Mouse (Mus musculus) CD4-positive, CD25-positive, alpha-beta regulatory T cell, adult 4 months (primary cell): ENCODE data around the gene Zrsr1. TPM values are rescaled to one million over a fixed set of nuclear protein-coding genes. Genes with fewer than 3 reads are reported as not detected.

Experiments
- ATAC-seq: one replicate; pipeline ENCODE4 v1.8.0; 2017
- polyA plus RNA-seq, 2 experiments: library from polyadenylated mRNA; unstranded; fragments of 100-300 nt; shearing (Covaris generic); gene quantifications; one replicate each; pipeline ENCODE4 v1.2.1; 2017

Gene Zrsr1
- 10 to 100 TPM in 1 of 2 experiments, 1 to 10 TPM in 1; 8.2 to 10.2 TPM for polyA plus RNA-seq

DNA sequence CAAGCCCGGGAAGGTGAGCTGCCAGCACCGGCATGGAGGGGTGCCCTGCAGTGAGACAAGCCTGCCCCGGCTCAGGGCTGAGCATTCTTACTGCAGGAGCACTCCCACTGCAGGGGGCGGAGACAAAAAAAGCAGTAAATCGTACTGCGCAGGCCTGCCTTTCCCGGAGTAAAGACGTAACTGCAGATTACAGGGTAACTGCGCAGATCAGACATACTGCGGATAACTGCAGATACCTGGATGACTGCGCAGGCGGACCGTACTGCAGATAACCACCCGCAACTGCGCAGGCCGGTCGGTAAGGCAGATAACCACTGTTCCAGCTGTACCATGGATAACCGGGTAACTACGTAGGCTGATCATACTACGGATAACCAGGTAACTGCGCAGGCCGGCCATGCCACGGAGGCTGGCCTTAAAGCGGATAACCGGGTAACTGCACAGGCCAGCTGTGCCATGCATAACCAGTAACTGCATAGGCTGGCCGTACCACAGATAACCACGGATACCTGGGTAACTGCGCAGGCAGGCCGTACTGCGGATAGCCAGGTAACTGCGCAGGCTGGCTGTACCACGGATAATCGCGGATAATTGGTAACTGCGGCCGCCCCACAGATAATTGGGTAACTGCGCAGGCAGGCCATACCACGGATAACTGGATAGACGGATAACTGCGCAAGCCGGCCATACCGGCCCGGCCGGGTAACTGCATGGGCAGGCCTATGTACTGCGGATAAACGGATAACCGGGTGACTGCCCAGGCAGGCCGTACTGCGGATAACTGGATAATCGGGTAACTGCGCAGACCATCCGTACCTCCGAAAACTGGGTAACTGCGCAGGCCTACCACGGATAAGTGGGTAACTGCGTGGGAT is at the start of gene Zrsr1:
Zrsr1 (plus strand) TSS at position 171 of the 875 bp plus-strand sequence.
- ATAC-seq: peak; percentile 76

DNA sequence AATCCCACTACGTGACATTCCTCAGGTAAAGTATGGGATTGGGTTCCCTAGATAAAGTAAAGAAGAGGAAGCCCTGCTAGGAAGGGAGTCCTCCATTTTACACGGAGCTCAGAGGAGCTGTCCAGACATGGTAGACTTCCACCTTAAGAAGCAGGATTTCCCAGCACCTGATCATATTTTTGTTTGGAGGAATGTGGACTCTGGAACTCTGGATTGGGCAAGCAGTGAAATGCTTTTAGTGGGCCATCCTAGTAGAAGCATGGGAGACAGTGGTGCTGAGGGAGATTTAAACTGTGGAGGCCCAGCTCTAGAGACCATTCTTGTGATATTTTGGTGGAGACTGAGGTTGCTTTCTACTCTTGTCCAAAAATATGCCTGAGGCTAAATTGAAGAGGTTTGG is 49.3 kb upstream of the Zrsr1 start:
- no peak for ATAC-seq

DNA sequence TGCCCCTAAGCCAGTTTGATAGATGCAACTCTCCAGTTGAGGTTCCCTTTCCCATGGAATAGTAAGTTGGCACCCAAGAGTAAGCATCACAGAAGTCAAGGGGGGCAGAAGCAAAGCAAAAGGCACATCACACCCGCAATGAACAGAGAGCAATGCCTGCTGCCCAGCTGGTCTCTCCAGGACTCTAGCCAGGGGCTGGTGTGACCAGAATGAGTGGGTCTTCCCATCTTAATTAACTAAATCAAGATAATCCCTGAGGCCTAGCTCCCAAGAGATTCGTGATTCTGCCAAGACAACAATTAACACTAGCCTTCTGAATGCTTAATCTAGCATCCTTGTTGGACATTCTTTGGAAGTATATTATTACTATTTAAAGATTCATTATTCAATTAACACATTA is 48.2 kb upstream of the Zrsr1 start:
- ATAC-seq: no peak

DNA sequence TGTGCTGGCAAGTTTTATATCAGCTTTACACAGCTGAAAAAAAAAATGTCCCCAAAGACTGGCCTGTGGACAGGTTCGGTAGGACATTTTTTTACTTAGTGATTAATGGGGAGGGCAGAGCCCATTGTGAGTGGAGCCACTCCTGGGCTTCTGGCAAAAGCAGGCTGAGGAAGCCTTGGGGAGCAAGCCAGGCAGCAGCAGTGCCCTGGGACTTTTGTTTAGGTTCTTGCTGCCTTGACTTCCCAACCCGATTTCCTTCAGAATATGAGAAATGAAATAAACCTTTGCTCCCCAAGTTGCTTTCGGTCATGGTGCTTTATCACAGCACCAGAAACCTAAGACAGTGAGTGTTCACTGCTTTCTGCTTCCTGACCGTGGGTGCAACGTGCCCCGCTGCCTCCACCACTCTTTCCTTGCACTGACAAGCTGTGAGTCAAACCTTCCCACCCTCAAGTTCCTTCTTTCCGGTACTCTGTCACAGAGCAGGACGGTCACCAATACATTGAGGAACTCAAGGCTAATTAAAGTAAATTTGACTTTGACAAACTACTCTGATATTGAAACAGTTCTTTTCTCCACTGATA is 43.1 kb upstream of the Zrsr1 start:
- ATAC-seq: peak; percentile 75

DNA sequence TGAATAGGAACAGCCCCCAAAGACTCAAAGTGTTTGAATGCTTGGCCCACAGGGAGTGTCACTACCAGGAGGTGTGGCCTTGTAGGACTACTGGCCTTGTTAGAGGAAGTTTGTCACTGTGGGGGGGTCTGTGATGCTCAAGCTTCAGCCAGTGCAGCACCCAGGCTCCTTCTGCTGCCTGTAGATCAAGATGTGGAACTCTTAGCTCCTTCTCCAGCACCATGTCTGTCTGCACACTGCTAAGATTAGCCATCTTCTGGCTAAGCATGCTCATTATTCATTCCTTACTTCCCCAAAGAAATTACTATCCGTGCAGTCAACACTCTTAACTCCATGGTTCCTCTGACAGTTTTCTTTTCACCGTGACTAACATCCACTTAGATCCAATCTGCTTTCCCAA is 41.7 kb upstream of the Zrsr1 start:
- ATAC-seq: no peak

DNA sequence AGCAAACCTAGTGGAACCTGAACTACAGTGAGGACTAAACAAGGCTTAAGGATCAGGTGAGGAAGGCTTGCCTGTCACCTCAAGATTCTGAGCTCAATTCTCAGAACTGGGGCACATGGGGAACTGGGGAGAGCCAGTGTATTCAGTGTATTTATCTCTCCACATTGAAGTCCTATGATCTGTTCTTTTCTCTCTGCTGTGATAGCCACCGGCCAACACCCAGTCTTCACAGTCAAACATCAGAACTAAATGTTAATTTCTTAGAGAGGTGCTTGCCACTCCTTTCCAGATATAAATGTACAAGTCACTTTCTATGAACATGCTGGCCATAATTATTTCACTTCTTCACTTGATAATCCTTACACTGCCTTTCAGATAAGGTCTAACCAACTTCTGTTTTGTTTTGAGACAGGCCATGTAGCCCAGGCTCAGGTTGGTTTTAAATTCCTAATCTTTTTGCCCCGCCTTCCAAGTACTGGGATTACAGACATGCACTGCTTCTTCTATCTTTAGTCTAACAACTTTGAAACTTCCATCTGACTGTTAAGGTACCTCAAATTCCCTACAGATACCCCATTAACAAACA is 40.4 kb upstream of the Zrsr1 start:
- ATAC-seq: no peak

DNA sequence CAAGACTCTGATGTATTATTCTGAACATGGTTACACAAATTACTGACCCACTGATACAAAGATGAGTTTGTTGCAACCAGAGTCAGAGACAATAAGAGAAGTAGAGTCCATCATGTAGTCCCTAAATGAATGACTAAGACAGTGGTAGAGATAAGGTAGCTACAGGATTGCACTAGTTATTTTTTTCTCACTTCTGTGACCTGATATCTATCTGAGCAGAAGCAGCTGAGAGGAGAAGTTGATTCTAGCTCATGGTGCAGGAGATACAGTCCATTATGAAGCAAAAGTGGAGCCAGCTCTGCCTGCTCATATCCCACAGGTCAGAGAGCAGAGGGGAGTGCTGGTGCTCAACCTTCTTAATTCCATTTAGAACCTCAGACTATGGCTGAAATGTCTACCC is 39.6 kb upstream of the Zrsr1 start:
- ATAC-seq: no peak

DNA sequence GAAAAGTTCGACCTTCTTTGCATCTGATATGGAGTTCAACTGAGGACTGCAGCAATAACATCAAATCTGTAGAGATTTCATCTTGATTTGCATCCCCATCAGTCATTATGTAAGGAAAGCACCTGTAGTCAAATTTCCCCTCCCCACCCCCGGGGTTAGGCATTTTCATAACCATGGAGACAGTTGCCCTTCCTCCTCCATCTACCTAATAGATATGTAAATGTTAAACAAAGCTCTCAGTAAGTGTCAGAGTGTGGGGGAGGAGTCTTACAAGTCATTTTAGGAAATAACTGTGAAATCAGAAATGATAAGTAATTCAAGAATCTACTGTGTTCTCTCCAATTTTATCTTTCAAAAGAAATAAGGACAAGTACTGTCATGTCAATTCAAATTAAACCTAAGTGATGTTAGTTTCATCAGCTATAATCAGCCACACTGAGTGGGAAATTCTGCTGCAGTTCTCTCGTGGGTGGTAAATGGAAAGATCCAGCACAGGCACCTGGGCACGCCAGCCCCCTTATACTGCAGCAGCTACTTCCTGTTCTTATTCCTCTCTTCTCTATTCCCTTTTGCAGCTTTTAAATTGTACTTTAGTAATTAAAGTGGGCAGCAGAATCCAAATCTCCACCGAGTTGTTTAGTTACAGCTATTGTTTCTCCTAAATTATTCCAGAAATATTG is 35.2 kb upstream of the Zrsr1 start:
- peak; percentile 94 for ATAC-seq

DNA sequence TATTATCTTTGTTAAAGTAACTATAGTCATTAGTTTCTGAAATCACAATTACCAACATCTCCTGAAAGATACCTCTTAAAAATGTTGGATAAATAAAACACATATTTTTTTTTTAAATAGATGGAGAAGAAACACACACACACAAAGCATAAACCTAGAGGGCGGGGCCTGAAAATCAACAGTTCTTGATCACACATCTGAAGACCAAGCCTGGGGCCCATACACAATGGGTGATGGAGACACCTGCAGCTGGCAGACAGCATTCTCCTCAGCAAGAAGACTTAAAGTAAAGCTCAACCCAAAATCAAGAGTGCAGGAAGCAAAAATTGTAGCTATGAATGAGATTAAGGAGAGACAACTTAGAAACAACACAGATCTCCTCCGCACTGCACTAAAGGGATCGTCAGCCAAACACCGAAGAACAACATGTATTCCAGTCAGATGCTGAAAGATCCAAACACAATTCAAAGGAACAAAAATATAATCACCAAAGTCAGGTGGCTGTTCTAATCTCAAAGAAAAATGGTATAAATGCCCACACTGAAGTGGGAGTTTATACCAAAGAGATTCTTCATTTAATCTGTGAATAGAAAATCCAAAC is 34.0 kb upstream of the Zrsr1 start:
- no peak for ATAC-seq

DNA sequence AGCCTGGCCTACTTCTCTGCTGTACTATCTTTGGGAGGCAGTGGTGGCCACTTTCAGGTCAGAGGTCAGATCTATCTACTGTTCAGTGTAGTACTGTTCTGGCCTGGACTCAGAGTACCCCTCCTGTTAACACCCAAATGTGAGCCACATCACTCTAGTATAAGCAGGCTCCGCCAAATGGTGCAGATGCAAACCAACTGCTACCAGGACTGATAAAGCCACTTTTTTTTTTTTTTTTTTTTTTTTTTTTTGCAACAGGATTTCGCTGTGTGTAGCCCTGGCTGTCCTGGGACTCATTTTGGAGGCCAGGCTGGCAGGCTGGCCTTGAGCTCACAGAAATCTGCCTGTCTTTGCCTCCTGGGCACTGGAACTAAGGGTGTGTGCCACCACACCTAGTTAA is 32.8 kb upstream of the Zrsr1 start:
- no peak for ATAC-seq

DNA sequence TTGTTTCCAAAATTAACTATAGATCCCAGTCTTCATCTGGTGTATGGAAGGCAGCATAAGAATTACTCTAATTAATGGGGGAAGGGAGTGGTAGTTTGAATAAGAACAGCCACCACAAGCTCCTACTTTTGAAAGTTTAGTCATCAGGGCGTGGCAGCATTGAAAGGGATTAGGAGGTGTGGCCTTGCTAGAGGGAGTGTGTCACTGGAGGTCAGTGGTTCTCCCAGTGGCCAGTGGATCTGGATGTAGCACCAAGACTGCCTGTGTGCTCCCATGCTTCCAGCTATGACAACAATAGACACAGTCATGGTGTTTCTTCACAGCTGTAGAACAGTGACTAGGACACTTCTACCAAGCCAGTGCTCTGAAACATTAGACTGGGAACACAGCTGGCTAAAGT is 22.7 kb upstream of the Zrsr1 start:
- ATAC-seq: no peak

DNA sequence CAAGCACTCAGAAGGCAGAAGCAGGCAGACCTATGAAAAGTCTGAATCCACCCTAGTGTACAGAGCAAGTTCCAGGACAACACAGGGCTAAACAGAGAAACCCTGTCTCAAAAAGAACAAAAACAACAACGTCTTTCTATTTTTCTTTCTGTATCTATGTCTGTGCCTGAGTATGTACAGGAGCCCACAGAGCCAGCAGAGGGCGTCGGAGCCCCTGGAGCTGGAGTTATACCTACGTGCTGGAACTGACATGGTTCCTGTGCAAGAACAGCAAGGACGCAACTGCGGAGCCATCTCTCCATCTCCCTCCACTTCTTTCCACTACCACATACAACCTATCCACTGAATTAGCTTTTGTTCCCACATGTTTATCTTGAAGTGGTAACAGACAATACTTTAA is 21.7 kb upstream of the Zrsr1 start:
- ATAC-seq: no peak

DNA sequence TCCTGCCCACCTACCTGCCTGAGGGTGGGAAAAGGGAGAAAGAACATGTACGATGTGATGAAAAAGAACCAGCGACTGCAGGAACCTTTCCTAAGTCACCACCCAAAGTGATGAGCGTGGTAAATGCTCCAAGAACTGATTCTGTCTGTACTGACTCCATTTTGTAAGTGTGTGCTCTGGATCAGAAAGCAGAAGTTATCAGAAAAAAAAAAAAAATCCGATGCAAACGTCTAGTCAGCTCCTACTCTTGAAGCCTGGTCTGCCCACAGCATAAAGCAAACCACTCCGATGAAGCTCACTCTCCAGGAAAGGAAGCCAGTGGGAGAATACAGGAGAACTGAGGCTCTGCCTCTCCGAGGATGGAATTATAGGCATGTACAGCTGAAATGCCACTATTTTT is 19.1 kb upstream of the Zrsr1 start:
- no peak for ATAC-seq

DNA sequence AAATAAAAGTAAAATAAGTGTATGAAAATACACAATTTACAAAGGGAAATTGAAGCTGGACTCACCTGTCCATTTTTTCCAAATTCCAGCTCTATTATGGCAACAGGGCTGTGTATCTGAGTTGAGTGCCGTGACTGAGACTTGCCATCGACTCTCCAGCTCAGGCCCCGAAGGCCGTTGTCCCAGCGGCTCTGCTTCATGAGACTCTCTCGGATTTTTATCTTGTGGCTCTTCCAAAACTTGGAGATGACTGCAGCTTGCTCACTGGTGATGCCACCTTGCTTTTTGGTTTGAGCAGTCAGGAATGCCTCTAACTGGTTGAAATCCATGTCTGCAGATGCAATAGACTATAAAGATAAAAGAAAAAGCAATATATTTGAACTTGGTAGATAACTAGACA is 15.5 kb upstream of the Zrsr1 start:
- no peak for ATAC-seq

DNA sequence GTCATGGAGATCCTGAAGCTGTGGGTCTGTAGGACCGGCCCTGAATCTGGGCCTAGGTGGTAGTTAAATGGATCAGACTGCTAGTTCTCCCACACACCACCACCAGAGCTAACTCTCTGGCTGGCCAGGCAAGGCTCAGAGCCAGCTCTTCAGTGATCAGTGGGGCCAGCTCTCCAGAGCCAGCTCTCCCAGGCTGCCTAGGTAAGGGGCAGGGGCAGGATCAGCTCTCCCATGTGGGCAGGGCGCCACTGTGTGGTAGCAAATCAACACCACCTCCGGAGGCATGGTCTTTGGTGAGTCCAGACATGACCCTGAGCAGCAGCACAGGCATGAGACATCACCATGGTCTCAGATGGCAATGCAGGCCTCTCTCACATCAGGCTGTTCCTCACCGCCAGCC is 15.0 kb upstream of the Zrsr1 start:
- peak; percentile 81 for ATAC-seq

DNA sequence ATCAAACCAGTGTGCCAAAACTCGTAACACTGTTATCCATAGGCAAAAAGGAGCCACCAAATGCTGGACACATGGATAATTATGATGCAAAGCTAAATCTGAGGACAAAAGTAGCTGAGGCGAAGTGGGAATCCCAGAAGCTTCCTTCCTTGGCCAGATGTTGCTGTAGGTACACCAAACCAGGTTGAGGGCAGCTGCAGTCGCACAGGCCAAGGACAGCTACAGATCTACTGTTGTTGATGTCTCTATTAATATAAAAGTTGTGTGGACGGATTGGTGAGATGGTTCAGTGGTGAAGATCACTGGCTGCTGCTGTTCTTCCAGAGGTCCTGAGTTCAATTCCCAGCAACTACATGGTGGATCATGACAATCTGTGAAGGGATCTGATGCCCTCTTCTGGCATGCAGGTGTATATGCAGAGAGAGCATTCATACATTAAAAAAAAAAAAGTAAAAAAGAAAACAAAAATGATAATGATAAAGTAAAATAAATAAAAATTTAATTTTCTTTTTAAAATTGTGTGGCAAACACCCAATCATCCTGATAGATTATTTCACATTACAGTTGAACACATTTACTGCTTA is 13.9 kb upstream of the Zrsr1 start:
- ATAC-seq: no peak

DNA sequence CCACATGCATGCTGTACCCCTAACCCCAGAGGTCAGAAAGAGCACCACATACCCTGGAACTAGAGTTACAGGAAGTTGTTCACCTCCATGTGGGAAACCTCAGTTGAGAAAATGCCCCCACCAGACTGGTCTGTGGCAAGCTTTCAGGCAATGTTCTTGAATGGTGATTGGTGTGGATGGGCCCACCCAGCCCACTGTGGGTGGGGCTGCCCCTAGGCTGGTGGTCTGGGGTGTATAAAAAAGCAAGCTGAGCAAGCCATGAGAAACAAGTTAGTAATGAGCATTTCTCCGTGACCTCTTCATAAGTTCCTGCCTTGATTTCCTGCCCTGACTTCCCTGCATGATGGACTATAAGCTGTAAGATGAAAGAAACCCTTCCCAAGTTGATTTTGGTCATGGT is 9.7 kb upstream of the Zrsr1 start:
- ATAC-seq: no peak

DNA sequence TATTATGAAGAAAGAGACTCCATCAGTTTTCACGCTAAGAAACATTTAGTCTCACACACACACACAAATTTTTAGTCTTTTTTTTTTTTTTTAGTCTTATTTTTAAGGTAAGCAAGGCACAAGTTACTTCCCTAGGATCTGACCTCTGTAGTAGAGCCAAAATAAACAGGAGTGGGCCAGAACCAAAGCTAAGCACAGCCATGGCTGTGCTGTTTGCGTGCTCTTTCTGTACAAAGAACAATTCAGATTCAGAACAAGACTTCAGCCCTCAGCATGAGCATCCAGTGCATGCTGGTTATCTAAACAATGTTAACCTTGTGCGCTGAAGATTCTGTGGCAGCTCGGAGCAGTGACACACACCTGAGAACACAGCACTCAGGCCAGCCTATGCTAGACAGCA is 7.4 kb upstream of the Zrsr1 start:
- no peak for ATAC-seq

DNA sequence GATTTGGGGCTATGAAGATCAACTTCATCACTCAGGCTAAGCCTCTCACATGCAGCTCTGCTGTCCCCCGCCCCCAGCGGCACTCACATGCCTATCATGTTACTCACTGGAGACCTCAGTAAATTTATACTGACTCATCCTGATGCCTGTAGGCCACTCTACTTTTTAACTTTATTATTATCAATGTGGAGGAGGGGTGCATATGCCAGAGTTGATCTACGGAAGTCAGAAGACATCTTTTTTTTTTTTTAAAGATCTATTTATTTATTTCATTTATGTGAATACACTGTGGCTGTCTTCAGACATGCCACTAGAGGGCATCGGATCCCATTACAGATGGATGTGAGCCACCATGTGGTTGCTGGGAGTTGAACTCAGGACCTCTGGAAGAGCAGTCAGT is 6.3 kb upstream of the Zrsr1 start:
- peak; percentile 46 for ATAC-seq

DNA sequence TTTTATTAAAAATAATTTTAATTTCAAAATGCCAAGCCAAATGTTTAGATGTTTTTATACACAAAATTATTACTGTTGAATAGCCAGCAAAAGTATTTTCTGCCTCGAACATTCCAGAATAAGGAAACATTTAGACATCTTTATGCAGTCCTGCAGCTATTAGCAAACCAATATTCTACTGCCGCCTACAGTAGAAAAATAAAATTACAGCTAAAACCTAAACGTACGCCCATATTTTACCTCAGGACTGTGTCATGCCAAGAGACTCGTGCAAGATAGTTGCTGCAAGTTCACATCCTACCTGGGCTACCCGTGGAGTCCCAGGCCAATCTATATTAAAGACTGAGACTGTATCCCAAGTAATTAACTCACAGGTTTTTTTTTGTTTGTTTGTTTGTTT is 2.3 kb upstream of the Zrsr1 start:
- peak; percentile 31 for ATAC-seq

DNA sequence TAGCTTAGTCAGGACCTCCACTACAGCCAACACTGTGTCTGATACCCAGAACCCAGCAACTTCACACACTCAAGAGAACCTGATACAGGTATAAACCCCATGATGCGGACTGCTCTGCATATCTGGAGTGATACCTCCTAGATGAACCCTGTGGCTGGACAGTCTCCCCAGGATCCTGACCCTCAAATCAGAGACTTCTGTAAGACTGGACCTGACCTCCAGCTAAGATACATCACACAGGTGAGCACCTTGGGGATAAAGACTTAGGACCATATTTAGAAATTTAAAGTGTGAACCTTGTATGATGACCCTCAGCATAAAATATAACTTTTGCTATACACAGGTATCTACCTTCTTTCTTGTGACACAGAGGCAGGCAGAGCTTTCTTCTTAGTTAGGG is 1.3 kb upstream of the Zrsr1 start:
- ATAC-seq: no peak

DNA sequence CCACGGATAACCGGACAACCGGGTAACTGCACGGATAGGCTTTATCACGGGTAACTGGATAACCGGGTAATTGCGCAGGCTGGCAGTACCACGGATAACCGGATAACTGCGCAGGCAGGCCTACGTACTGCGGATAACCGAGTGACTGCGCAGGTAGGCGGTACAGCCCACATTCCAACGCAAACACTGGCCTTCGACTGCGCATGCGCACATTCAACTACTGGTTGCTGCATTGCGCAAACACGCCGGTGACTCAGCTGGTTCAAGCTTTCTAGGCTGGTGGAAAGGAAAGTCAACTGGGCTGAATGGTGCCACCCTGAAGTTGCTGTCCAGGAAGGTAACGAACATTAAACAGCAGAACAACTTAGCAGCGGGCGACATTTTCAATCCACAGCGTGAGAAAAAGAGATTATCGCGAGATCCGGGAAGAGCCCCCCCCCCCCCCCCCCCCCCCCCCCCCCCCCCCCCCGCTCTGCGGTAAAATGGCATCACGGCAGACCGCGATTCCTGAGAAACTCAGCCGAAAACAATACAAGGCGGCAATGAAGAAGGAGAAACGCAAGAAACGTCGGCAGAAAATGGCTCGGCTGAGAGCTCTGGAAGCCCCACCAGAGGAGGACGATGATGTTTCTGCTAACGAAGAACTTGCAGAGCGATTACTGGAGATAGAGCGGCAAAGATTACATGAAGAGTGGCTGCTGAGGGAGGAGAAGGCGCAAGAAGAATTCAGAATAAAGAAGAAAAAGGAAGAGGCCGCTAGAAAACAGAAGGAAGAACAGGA is 1.1 kb downstream of the Zrsr1 start:
- peak; percentile 63 for ATAC-seq
